Mouse (Mus musculus): Measurements from ENCODE around the gene Nrxn3.
A peak's percentile ranks its signal among the peaks of the same experiment; 100 is the strongest.

Gene Nrxn3

DNA sequence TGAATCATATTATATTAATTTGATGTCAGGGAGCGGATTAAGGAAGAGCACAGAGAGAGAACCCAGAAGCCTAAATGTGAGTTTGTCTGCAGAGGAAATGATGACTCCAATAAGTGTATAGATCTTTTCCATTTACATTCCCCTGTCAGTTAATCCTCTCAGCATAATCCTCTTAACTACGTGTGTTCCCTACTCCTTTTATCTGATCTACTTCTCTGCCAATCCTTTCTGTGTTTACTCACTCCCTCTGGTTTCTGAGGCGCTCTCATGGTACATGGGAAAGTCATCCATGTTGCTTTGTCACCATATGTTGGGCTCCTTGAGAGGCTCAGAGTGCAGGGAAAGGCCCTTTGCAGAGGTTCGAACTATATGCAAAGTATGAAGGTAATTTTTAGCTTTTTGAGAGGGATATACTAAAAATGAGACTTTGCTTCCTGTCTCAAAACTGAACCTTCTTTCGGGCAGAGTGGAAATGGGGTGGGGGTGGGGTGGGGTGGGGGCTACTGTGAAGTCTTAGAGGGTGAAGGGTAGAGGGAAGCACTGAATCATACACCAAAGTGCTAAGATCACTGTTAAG is 350.6 kb downstream of the Nrxn3 start:
- DNase-seq = no peak

DNA sequence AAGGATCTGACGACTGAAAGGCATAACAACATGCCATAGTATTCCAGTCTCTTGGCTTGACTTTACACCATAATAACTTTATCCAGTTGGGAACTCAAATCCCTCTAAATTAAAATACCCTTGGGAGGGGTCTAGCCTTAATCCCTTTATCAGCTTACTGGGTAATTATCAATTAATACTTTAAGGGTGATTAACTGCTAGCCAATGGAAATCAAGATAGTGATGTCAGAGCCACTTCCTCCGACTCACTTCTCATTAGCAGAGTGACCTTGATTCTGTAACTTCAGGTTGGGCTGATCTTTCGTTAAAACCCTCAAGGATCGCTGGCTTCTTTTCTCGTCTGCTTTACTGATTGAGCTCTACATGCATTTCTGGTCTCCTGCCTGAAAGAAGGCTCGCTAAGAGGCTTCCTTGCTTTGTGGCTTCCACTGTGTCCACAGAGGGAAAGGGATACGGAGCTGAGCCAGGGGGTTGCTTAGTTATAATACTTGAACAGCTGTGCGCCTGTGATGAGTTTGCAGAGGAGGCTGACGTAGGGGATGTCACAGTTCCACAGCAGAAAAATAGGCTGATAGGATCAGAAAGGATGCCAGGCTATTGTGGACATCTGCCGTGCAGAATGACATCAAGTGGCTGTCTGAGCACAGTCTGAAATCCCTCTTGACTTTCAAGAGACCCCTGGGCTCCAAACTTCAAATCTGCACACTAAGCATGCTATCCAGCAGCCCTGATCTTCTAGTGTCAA is 352.0 kb downstream of the Nrxn3 start:
- DNase-seq = no peak

DNA sequence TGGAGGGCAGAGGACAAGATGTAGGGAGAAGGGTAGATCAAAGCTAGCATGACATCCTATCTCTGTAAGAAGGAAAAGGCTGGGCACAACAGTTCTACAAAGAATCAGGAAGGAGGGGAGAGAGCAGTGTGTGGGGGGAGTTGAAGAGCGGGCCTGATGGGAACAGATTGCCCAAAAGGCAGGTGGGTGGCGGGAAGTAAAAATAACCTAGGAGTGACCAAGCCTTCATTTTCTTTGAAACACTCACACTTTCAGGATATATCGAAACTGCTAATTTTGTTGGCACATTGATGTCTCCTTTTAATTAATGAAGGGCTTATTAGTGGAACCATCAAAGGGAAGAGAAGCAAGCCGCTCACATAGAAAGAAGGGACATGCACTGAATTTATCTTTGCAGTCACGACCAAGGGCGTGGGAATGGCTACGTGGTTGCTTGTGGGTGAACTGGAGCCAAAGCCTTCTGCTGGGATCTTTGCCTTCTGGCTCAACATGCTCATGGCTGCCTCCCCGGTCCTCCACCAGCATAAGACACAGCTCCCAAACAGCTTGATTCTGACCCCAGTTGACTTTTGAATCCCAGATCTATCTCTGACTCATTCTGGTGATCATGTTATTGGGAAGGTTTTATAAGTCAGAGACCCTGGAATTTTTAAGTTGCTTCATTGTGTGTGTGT is 371.3 kb downstream of the Nrxn3 start:
- DNase-seq = no peak

DNA sequence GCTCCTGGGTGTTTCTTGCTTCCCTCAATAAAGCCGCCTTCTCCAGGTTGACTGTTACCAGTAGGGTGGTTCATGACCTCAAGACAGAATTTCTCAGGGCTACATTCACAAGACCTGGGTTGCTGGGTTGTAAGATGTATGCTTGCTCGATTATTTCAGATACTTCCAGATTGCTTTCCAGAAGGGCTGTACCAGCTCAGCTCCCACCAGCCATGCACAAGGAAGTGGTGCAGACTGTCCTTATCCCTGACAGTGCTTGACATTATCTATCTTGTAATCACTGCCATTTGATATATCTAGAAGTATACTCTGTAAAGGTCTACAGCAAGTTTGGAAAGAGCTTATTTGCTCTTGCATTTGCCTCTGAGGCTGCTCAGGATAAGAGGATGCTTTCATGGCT is 374.9 kb downstream of the Nrxn3 start:
- no peak for DNase-seq

DNA sequence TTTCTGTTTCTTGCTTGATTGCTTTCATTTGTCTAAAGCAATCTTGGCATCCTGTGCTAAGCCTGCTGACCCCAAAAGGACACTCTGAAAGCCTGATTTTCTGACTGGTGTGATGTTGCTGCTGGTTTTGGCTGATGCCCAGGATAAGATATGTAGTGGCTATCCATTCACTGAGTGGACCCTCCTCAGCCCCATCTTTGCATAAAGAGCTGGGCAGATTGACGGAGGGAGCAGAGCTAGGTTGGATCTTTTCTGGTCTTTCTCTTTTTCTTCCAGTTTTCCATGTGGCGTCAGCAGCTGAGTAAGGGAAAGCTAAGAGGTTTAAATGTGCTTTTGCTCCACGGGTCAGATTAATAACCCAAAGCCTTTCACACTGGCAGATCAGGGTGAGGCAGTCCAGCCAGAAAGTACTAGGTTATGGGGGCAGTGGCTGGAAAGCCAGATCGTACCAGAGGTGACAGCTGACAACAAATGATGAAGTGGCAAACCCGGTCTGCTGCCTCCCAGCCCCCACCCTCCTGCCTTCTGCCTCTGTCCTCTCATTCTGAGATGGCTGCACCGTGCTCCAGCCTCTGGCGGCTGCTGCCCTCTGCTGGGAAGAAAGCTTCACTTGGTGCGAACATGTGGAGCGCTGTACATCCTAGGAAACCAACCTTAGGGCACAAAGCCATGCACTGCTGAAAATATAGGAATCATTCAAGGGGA is 383.5 kb downstream of the Nrxn3 start:
- peak; percentile 2 for DNase-seq

DNA sequence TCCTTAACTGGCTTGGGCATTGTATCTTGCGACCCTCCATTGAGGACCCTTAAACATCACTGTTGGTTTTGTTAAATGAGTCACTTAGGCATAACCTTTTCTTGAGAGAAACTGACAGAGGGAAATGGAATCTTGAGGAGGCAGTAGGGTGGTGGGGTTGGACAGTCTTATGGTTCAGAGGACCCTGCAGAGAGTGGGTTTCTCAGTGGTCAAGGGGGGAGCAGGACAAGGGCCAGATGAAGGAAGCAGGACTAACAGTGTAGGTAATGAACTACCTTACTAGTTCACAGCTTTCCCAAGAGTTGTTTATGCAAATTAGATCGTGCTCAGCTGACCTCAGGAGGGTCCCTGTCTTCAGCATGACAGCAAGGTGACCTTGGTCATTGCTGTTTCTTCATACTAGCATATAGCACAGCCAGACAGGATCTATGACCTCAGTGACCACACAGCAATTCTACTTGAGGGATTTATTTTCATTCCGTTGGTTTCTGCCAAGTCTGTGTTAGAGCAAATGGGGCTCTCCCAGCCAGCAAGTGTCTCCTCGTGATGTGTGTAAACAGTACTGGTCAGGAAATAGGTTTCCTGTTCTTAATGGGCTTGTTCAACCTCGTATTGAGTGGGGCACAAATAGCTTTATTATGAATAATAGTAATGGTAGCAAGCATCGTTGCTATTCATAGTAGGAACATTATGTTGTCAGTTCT is 384.4 kb downstream of the Nrxn3 start:
- DNase-seq = no peak

DNA sequence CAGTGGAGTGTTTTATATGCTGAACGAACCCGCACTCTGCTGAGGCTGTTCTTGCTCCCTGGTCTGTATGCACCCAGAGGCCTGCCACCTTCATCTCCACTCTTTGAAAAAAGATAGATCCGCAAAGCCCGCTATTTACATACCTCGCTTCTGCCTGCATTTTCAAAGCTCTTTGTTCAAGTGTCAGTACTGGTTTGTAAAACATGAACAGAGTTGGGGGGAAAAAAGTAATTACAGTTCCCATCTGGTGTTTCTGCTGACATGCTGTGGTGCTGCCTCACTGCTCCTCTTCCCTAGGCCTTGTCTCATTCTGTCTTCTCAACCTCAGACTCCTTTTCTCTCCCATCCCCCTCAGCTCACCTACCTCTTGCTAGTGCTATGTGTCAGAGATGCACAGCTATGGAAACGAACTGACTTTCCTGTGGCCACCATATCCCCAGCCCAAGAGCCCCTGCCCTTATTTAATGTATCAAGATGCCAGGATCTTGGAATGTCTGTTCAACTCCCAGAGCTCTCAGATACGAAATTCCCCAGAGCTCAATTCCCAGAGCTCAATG is 387.2 kb downstream of the Nrxn3 start:
- DNase-seq = no peak

DNA sequence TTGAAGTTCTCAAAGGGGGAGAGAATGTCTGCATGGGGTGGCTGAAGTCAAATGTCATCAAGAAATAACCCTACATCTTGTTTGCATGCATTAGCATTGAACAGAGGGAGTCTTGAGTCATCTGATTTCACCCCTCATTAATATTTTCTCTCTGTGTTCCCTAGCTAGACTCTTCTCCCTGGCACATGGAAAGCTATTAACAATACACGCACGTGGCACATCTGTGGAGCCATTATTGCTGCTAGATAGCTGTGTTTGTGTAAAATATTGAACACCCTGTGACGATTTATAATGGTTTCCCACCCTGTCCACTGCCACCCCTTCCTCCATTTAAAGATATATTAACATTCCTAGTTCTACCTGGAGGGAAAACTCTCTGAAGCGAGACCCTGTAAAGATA is 405.9 kb downstream of the Nrxn3 start:
- no peak for DNase-seq

DNA sequence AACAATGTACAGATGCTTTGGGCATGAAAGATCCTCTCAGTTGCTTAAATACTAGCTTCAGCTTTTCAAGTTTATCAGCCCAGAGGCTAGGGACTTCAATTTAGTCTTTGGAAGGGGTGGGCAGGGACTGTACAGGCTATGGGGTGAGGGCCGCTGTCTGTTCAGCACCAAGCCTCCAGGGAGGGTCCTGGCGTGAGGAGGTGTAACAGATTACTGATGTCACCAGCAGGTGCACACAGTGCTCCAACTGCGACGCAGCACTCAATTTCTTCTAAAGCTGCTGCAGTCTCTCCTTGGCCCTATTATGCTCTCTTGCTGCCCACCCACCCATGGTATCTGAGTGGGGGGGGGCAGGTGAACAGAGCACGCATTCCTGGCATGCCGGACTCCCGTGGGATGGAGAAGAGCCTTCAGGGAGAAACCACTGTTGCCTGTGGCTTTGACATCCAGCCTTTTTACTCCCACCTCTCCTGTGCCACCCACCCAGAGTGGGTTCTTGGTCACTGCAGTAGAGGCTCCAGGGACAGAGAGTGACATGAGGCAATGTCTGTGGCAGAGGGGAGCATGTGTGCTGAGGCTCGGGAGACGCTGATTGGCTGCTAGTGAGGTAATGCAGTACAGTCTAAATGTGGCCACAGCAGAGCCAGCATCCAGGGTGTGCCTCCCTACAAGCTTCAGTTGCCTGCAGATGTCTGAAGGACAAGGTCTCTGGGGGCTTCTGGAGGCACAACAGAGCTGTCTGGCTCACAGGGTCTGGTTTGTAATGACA is 406.6 kb downstream of the Nrxn3 start:
- DNase-seq = no peak

DNA sequence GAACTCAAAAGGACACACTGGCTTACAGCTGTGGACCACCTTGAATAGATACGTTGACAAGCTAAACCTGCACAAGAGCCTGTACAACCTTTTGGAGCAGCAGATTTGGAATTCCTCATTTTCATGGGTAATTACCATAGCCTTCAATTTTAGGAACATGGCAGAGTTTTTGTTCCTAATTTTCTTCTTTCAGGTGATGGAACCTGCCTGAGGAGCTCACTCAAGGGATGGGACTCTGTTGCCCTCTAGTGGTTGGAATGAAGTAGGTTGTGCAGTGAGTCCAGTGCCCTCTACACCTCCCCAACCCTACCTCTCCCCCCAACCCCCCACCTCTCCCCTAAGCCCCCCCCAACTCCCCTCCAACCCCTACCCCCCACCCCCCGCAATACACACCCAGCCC is 411.7 kb downstream of the Nrxn3 start:
- peak; percentile 3 for DNase-seq

DNA sequence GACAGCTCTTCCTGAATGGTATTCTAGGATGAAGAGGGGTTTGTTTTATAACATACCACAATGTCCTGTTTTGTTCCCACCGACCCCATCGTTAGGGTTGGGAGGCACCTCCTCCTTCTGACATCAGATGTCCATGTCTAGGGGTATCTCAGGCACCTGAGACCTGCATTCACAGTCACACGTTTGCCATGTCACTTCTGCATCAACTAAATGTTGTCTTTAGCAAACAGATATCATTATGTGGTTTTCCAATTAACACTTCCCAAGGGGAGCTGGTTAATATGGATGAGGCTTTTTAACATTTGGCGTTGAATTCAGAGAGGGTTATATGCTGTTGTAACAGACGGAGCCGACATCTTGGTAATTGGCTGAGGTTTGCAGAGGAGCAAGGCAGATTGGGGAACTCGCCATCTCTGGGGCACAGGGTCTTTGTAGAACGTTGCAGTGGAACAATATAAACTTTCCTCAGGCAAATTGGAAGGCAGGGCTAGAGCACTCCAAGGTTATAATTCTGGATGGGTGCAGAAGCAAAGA is 412.2 kb downstream of the Nrxn3 start:
- no peak for DNase-seq

DNA sequence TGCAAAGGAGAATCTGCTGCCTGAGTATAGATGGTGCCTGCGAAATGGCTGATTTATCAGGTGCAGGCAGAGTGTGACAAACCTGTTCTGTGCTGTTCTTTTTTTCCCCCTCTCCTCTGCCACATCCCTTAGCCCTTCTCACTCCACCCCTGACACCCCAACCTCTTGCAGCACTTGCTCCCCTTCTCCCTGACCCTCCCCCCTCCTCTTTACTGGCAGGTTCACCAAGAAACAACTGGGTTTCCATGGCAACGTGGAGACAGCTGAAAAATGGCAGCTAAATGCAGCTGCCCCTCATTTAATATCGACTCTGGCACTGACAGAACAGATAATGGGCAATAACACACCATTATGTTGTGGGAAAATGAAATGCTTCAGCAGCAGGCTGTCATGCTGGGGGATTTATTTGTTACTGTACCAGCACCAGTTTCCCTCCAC is 426.3 kb downstream of the Nrxn3 start:
- DNase-seq = no peak

DNA sequence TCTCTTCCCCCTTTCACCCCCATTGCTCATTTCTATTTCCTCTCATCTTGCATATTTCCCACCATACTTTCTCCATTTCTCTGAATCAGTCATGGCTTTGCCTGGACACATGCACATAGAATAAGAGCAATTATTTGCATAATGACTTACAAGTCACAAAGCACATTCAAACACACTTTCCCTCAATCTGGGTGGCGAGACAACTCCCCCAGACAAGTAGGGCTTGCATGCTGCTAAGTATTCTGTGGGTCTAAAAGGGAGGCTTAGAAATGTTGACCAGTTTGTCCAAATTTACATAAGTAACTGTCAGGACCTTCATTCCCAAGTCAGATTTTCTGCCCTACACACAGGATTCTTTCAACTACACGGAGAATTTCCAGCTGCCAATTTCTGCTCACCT is 426.8 kb downstream of the Nrxn3 start:
- DNase-seq = no peak

DNA sequence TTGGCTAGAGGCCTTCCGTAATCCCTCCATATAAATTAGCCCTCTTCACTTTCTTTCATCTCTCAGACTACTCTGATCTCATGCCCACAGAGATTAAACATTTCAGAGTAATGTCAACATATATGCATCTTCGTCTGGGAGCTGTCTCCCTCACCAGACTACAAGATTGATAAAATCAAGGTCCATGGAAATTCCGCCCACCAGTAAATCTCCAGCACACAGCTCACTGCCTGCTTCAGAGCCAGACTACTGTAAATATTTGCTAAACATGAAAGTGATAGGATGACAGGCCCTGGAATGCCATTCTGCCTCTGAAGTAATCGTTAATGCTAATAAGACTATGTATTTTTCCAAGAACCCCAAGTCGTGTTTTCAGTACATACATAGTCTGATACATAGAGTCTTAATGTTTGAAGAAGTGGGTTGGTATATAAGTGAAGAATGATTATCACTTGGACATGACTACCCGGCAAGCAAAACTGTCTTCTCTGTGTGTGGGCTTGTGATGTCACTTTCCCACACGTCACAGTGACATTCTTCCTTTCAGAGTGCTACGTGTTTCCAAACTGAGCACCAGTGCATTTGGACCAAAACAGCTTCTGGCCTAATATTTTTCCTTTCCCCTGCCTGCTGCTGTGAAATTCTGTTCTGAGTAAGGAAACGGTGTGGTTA is 433.5 kb downstream of the Nrxn3 start:
- no peak for DNase-seq

DNA sequence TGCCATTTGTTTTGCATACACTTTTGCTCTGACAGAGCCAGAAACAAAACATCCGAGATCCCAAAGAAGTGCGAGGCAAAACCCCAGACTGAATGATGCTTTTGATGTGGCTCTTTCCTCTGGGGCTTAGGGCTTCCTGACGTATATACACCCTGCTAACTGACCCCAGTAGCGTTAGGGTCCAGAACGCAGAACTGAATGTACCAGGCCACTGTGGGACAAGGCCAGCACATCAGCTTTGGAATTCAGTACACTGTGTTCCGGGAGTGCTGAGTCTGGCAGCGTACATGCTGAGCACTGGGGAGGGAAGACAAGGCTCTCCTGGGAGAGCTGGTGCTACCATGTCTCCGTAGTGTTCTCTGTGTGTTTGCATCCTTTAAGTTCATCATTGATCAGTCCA is 436.7 kb downstream of the Nrxn3 start:
- DNase-seq = no peak

DNA sequence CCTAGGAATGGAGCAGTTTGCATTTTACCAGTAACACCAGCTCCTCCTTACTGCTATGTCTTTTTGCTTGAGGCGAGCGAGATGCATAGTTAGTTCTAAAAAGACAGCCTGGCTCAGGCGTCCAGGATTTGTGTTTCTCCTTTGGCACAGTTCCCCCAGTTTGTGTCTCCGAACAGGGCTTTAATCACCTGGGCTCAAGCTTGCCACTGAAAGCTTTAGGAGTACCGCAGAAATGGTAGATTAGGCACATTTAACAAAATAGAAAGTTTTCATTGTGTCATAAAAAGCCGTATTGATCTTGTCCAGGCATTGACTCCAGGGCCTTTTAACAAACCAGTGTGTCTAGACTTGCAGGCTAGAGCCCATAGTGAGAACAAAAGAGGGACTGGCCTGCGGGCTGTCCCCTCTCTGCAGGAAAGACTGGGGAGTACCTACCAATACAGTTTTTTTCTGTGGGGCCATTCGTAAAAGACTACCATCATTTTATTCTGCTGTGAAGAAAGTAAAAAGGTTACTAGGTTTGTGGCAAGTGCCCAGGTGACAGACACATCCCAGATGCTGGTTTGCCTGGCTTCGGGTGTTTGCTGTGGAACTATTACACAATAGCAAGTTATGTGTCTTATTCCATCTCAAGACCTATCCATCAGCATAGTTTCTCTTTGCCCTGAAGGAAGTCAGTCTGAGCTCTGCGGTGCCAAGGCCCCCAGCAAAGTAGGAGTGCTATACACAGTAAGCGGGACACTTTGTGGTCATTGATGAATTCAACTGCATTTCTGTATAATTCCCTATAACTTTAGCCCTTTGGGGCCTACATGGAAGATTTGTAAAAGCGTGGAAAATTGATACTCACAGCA is 451.9 kb downstream of the Nrxn3 start:
- no peak for DNase-seq

DNA sequence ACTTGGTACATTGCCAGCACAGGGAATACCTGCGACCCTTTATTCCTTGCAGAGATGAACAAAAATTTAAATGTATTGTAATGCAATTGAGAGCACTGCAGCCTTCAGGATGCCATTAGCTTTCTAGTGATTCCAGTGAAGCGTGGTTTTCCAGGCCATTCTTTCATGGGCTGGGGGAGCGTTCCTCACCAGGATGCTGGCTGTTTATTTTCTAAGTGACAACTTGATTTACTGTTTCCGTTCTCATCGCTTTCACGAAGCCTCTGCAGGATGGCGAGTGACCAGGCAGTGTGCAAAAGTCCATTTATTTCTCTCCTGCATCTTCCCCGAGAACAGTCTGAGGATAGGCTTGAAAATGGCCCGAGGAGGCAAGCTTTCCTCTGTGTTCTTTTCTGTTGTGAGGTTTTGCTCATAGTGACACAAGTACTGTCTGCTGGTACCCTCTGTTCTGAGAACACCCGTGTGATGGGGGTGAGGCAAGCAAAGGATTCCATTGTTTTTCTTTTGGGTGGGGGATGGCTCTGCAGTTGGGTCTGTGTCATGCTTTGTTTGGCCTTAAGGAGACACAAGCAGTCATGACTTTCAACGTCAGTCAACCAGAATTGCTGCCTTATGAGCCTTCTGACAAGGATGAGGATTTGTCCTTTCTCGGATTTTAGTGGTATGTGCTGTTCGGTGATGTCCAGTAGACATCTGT is 457.4 kb downstream of the Nrxn3 start:
- no peak for DNase-seq

DNA sequence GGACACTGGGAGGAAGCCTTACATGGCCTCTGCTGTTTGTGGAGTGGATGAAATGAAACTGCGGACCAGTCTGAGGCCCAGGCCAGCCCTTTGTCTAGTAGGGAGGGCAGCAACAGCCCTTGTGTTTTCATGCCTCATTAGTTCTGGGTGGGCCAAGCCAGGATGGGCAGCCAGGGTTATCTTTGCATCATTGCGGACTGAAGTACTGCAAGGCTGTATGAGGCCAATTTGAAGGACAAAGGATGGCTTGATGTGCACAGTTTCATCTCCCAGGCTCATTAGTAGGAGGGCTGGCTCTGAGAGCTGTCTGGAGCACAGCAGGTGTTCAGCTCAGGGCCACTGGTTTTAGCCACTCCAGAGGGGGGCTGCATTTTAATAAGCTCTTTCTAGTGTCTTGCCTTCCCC is 458.5 kb downstream of the Nrxn3 start:
- no peak for DNase-seq

DNA sequence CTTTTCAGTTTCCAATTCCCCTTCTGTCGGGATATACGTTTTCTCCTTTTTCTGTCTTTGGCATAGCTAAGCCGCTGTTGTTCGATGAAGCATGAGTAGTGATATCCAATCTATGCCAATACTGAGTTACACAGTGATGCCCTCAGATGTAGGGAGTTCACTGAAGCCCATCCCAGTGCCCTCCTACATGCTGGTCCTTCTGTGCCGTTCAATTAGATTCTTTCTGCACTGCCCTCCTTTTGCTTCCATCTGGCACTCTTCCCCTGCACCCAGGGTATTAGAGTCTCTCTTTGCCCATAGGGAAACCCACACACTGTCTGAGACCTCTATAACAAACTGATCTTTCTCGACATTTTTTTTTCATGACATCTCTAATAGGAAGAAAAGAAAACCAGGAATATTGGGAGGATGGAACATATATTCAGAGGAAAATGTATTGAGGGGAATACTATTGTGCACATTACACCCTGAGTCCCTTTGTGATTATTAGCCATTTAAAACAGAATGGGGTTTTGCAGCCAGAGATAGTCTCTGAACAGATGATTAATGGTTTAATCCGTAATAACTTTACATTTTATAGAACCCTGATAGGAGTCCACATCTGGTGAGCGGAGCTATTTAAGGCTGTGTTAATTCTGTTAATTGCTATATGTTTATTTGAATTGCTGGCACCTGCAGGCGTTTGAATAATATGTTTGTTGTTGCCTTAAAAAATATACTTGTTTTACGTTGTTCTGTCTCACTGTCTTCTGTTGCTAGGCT is 476.3 kb downstream of the Nrxn3 start:
- DNase-seq = no peak

Data from thymus, postnatal 14 days (tissue).